20 mouse cellular contexts compared by ENCODE assay signal in the genomic region with DNA sequence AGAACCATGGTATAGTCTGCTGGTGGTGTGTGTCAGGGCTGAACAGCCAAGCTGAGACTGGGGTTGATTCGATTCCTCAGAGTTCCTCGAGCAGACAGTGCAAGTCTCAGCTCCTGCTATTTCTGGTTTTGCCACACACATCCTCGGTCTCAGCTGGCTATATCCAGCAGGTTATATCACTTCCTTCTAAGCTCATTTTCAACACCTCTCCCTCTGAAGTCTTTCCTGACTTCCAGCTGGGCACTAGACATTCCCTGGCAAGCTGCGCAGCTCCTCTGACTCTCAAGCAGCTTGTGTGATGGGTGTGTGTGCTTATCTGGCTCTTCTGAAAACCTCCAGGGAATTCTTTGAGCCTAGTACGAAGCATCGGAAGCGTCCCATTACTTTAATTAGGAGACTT. TPM values are rescaled to one million over a fixed set of nuclear protein-coding genes. Genes with fewer than 3 reads are reported as not detected.
DNase-seq lines count a peak whose midpoint lies in the region; ATAC-seq lines count a peak whose summit lies in the region.
"Had no signal": no experiment of that assay in that cellular context is flagged by ENCODE, and none has a peak within 500 bp of the region (broad histone marks: within the 10 kb centered on the region; RNA-seq: fewer than 3 reads in every experiment).

No protein-coding gene starts in this region.

- no peak overlapping the region for H3K27ac ChIP-seq in heart, embryonic 15.5 days
- no peak overlapping the region for H3K27ac ChIP-seq in midbrain, embryonic 13.5 days
- H3K27ac ChIP-seq in intestine, embryonic 15.5 days: no peak overlapping the region
- H3K27ac ChIP-seq: embryonic facial prominence, embryonic 15.5 days; neural tube, embryonic 13.5 days had no signal

- H3K4me1 ChIP-seq in heart, embryonic 15.5 days (replicated peaks): peaks cover 5% of the 10 kb centered on the region; the same call in 1 of the 2 replicates
- peaks cover 10% of the 10 kb centered on the region; the same call in 1 of the 2 replicates for H3K4me1 ChIP-seq in midbrain, embryonic 13.5 days (replicated peaks)
- no peaks in the 10 kb centered on the region for H3K4me1 ChIP-seq in intestine, embryonic 15.5 days (replicated peaks)
- H3K4me1 ChIP-seq: embryonic facial prominence, embryonic 15.5 days; megakaryocyte, embryonic 14.5 days had no signal

- no peak for ATAC-seq in heart, embryonic 15.5 days (replicated peaks; ENCODE audit: insufficient number of reproducible peaks, insufficient read depth, low FRiP score, low read depth)
- ATAC-seq in midbrain, embryonic 13.5 days: no peak
- ATAC-seq in intestine, embryonic 15.5 days: no peak

- no peaks in the 10 kb centered on the region for H3K9me3 ChIP-seq in heart, embryonic 15.5 days (replicated peaks)
- no peaks in the 10 kb centered on the region for H3K9me3 ChIP-seq in midbrain, embryonic 13.5 days
- H3K9me3 ChIP-seq in intestine, embryonic 15.5 days: no peaks in the 10 kb centered on the region
- H3K9me3 ChIP-seq: embryonic facial prominence, embryonic 15.5 days; megakaryocyte, embryonic 14.5 days; neural tube, embryonic 13.5 days had no signal

- intact Hi-C loops in left cerebral cortex, postnatal 4 days (cut with DNase I): no loop called here
- intact Hi-C loops in left cerebral cortex, postnatal 14 days (cut with DNase I): no loop called here

- no peaks in the 10 kb centered on the region for H3K36me3 ChIP-seq in heart, embryonic 15.5 days
- H3K36me3 ChIP-seq in midbrain, embryonic 13.5 days: peaks cover 87% of the 10 kb centered on the region
- no peaks in the 10 kb centered on the region for H3K36me3 ChIP-seq in intestine, embryonic 15.5 days
- H3K36me3 ChIP-seq: embryonic facial prominence, embryonic 15.5 days had no signal

- 20% methylated on average over 7 of the region's 7 CpGs for WGBS in heart, embryonic 15.5 days
- WGBS in midbrain, embryonic 13.5 days: 80% methylated on average over 7 of the region's 7 CpGs
- 73% methylated on average over 7 of the region's 7 CpGs for WGBS in intestine, embryonic 15.5 days

- peak; percentile 58 for DNase-seq in left cerebral cortex, adult 11 months (ENCODE audit: low spot score)
- DNase-seq in left cerebral cortex, postnatal 4 days: no peak
- DNase-seq in left cerebral cortex, postnatal 14 days (ENCODE audit: low spot score in 2 of 2): peak; percentile 48 to 79
- DNase-seq in ovary, postnatal 36 days (ENCODE audit: low spot score): no peak
- DNase-seq: adrenal gland, postnatal 10 days; cerebellum, adult 9-10 months; gastrocnemius, postnatal 25 days; kidney, adult 9 months; lung, embryonic 14.5 days; retina, postnatal 1 day had no signal

- no peak overlapping the region for H3K4me3 ChIP-seq in heart, embryonic 15.5 days
- no peak overlapping the region for H3K4me3 ChIP-seq in midbrain, embryonic 13.5 days (replicated peaks)
- H3K4me3 ChIP-seq in intestine, embryonic 15.5 days (replicated peaks): no peak overlapping the region
- H3K4me3 ChIP-seq: embryonic facial prominence, embryonic 15.5 days; megakaryocyte, embryonic 14.5 days; neural tube, embryonic 13.5 days had no signal

- H3K9ac ChIP-seq in heart, embryonic 15.5 days: no peak overlapping the region
- H3K9ac ChIP-seq in midbrain, embryonic 13.5 days (replicated peaks): no peak overlapping the region
- no peak overlapping the region for H3K9ac ChIP-seq in intestine, embryonic 15.5 days
- H3K9ac ChIP-seq: embryonic facial prominence, embryonic 15.5 days; lung, embryonic 14.5 days; neural tube, embryonic 13.5 days had no signal

- H3K27me3 ChIP-seq in heart, embryonic 15.5 days: no peaks in the 10 kb centered on the region
- no peaks in the 10 kb centered on the region for H3K27me3 ChIP-seq in midbrain, embryonic 13.5 days
- no peaks in the 10 kb centered on the region for H3K27me3 ChIP-seq in intestine, embryonic 15.5 days (replicated peaks)
- H3K27me3 ChIP-seq: embryonic facial prominence, embryonic 15.5 days; megakaryocyte, embryonic 14.5 days; neural tube, embryonic 13.5 days had no signal

- 0 out of 2 replicates have a peak overlapping the region, but pooled peaks have one; percentile 6 for H3K4me2 ChIP-seq in heart, embryonic 15.5 days
- no peak overlapping the region for H3K4me2 ChIP-seq in midbrain, embryonic 13.5 days (replicated peaks)
- H3K4me2 ChIP-seq in intestine, embryonic 15.5 days (replicated peaks): no peak overlapping the region
- H3K4me2 ChIP-seq: embryonic facial prominence, embryonic 15.5 days; liver, embryonic 11.5 days; lung, embryonic 14.5 days; neural tube, embryonic 13.5 days had no signal

RNA-seq across cellular contexts. Expression of a gene that starts 7.6 kb away (rescaled TPM):
- 100 to 1,000 TPM; 183 to 193 TPM for total RNA-seq in left cerebral cortex, postnatal 4 days (2021)
- 0.15 and 1.4 TPM in 2 replicates for polyA plus RNA-seq in heart, embryonic 15.5 days (2015; fragmentation: Nextera tagmentation; extraction: Ambion mirVana)
- 100 to 1,000 TPM; 317 to 336 TPM for total RNA-seq in left cerebral cortex, postnatal 14 days (2021)
- 123 and 139 TPM in 2 replicates for polyA plus RNA-seq in midbrain, embryonic 13.5 days (2015; fragmentation: Nextera tagmentation; extraction: Ambion mirVana)
- polyA plus RNA-seq in intestine, embryonic 15.5 days (2015; fragmentation: Nextera tagmentation; extraction: Ambion mirVana): 9.3 and 9.5 TPM in 2 replicates
- total RNA-seq: hematopoietic stem cell, adult 5-6 weeks; MEL; monocyte, adult 5-6 weeks had no signal

RNA-seq across cellular contexts. Expression of a gene that starts 50.7 kb away (rescaled TPM):
- total RNA-seq in left cerebral cortex, postnatal 4 days (2021): 10 to 100 TPM; 24.4 to 26.5 TPM
- polyA plus RNA-seq in heart, embryonic 15.5 days (2015; fragmentation: Nextera tagmentation; extraction: Ambion mirVana): 20.9 and 21.7 TPM in 2 replicates
- total RNA-seq in left cerebral cortex, postnatal 14 days (2021): 10 to 100 TPM; 60.1 to 63.1 TPM
- 17.9 and 18.3 TPM in 2 replicates for polyA plus RNA-seq in midbrain, embryonic 13.5 days (2015; fragmentation: Nextera tagmentation; extraction: Ambion mirVana)
- polyA plus RNA-seq in intestine, embryonic 15.5 days (2015; fragmentation: Nextera tagmentation; extraction: Ambion mirVana): 19.4 and 20.1 TPM in 2 replicates
- total RNA-seq: MEL had no signal

Comparison
In these comparisons a context has a peak if more than half of its experiments do, and no peak if none do; other contexts are left out.
1. DNase-seq: peak in left cerebral cortex, adult 11 months (single experiment) and left cerebral cortex, postnatal 14 days (2 of 2); none in left cerebral cortex, postnatal 4 days (single experiment) and ovary, postnatal 36 days (single experiment).
2. RNA of a gene that starts 7.6 kb away (polyA plus RNA-seq): 123 to 139 TPM in midbrain, embryonic 13.5 days; 9.3 to 9.5 TPM in intestine, embryonic 15.5 days and 0.15 to 1.4 TPM in heart, embryonic 15.5 days; every median in the first group is over 10 times any median in the second.